13 mouse cellular contexts compared by ENCODE assay signal in genomic region chr11:107321819-107322218, GRCm38 (mm10).
"Had no signal": no experiment of that assay in that cellular context is flagged by ENCODE, and none has a peak within 500 bp of the region (broad histone marks: within the 10 kb centered on the region; RNA-seq: fewer than 3 reads in every experiment).

No protein-coding gene starts in this region.

- H3K9me3 ChIP-seq: limb, embryonic 10.5 days; liver, embryonic 13.5 days; midbrain, embryonic 15.5 days had no signal

- H3K27me3 ChIP-seq: liver, embryonic 13.5 days; megakaryocyte, embryonic 14.5 days; midbrain, embryonic 15.5 days had no signal

- H3K9ac ChIP-seq: liver, embryonic 13.5 days; midbrain, embryonic 15.5 days had no signal

- DNase-seq: kidney, adult 9 months; kidney, postnatal 25 days; liver, embryonic 13.5 days; lung, adult 2 months; lung, postnatal 14 days; right cerebral cortex, adult 18-20 months; right cerebral cortex, postnatal 25 days had no signal

- ATAC-seq: midbrain, embryonic 15.5 days had no signal

- H3K4me3 ChIP-seq: left cerebral cortex, adult 2 months; limb, embryonic 10.5 days; liver, embryonic 13.5 days; midbrain, embryonic 15.5 days had no signal

- H3K4me2 ChIP-seq: liver, embryonic 13.5 days; midbrain, embryonic 11.5 days; midbrain, embryonic 15.5 days had no signal

- H3K36me3 ChIP-seq: midbrain, embryonic 15.5 days had no signal

- H3K27ac ChIP-seq: left cerebral cortex, adult 2 months; limb, embryonic 10.5 days; liver, embryonic 13.5 days; macrophage had no signal
